Mouse (Mus musculus): ENCODE measurements around the gene Dmp1.

The Dmp1 gene

GRCm38 (mm10) chr5:104263014-104263776 lies 60.8 kb downstream of the Dmp1 start:
- DNase-seq: no peak

Data from cerebellum, adult 18-20 months (tissue).